Mouse (Mus musculus) heart, embryonic 11.5 days (tissue): ENCODE results near the gene Car11. TPM values are rescaled to one million over a fixed set of nuclear protein-coding genes. Genes with fewer than 3 reads are reported as not detected.
A peak's percentile ranks its signal among the peaks of the same experiment; 100 is the strongest.

Experiments
- ATAC-seq: fragments of 200-750 bp; cut with Nextera tagmentation; replicated peaks from 2 replicates; pipeline ENCODE4 v1.8.0; 2017; ENCODE audit warnings: moderate library complexity; ENCODE audit not compliant: insufficient number of reproducible peaks, low FRiP score, low TSS enrichment
- H3K27ac ChIP-seq: fragments of 300-500 bp; sonication (generic); 2 replicates; pipeline ENCODE4 v1.5.1; 2014; ENCODE audit warnings: mild to moderate bottlenecking, low read depth, low read length
- H3K27me3 ChIP-seq: fragments of 300-500 bp; sonication (generic); 2 replicates; pipeline ENCODE4 v1.6.1; 2014; ENCODE audit warnings: mild to moderate bottlenecking, low read length, mixed read lengths; ENCODE audit not compliant: control insufficient read depth, insufficient read depth
- H3K36me3 ChIP-seq: fragments of 300-500 bp; sonication (generic); 2 replicates; pipeline ENCODE4 v1.6.1; 2014; ENCODE audit warnings: mild to moderate bottlenecking, low read length, moderate library complexity, mixed read lengths; ENCODE audit not compliant: control insufficient read depth, insufficient read depth
- H3K4me1 ChIP-seq: fragments of 300-500 bp; sonication (generic); 2 replicates; pipeline ENCODE4 v1.6.1; 2014; ENCODE audit warnings: low read length; ENCODE audit not compliant: control insufficient read depth, insufficient read depth
- H3K4me2 ChIP-seq: fragments of 300-500 bp; sonication (generic); 2 replicates; pipeline ENCODE4 v1.6.1; 2014; ENCODE audit warnings: mild to moderate bottlenecking, moderate library complexity
- H3K4me3 ChIP-seq: fragments of 300-500 bp; sonication (generic); 2 replicates; pipeline ENCODE4 v1.5.1; 2014; ENCODE audit warnings: low read depth, low read length
- H3K9ac ChIP-seq: fragments of 300-500 bp; sonication (generic); 2 replicates; pipeline ENCODE4 v1.6.1; 2014; ENCODE audit warnings: mild to moderate bottlenecking, low read depth, low read length, moderate library complexity
- H3K9me3 ChIP-seq: fragments of 300-500 bp; sonication (generic); replicated peaks from 2 replicates; pipeline ENCODE4 v1.6.1; 2016; ENCODE audit warnings: low read length; ENCODE audit not compliant: control insufficient read depth
- WGBS: fragments of 180-500 bp; shearing (Covaris S2); extraction: QIAGEN DNeasy Blood & Tissue Kit; methylation state at CpG from one replicate; pipeline ENCODE4 v1.1.7; 2014; ENCODE audit not compliant: insufficient replicate concordance; 5-methylcytosine and 5-hydroxymethylcytosine counted together
- polyA plus RNA-seq: library from polyadenylated mRNA; unstranded; fragments of >200 nt; fragmentation: Nextera tagmentation; extraction: Ambion mirVana; gene quantifications from 2 replicates; pipeline ENCODE4 v1.2.1, GENCODE M21; 2014

Car11 gene
- polyA plus RNA-seq, 1 experiment from 2014 or later = 5.5 TPM

DNA sequence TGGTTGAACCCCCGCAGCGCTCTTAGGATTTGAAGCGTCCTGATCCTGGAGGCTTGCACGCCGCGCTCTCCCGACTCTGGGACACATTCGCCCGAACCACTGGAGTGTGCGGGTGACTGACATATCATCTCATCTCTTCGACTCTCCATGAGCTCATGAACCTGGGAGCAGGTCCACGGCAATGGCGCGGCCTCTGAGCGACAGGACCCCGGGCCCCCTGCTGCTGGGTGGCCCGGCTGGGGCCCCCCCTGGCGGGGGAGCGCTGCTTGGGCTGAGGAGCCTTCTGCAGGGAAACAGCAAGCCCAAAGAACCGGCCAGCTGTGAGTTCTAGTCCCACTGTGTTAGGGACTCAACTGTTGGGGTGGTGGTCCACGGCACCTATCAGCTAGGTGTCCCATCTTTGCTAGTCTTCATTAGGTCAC lies 5.8 kb downstream of the Car11 start:
- Histone ChIP-seq H3K9me3 (no peaks in the 10 kb centered on the region), H3K4me3 (peak overlapping the region; percentile 71), H3K27ac (peak overlapping the region; percentile 79), H3K36me3 (peaks cover under 1% of the 10 kb centered on the region; the same call in 1 of the 2 replicates), H3K27me3 (peaks cover 3% of the 10 kb centered on the region), H3K4me1 (peaks cover 35% of the 10 kb centered on the region), H3K4me2 (peak overlapping the region; percentile 97), H3K9ac (peak overlapping the region; percentile 62)
- WGBS = under 1% methylated on average over 21 of the region's 21 CpGs
- no peak for ATAC-seq

DNA sequence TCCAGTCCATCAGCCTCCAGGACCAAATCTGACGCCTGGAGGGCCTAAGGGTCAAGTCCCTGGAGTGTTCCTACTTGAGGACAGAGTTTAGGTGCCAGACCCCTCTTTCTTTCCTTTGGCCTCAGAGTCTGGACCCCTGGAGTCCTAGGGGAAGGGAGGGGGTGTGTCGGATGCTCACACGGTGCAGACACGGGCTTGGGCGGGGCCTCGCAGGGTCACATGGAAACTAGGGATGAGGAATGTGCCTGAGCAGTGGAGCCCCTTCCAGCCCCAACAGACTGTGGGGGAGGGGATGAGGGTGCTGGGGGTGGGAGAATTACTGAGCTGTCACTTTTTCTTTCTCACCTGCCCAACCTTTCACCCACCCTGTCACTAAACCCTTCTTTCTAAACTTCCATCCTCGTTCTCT lies 6.2 kb downstream of the Car11 start:
- H3K4me2 ChIP-seq = peak overlapping the region; percentile 97
- under 1% methylated on average over 7 of the region's 7 CpGs for WGBS
- peak overlapping the region; percentile 71 for H3K4me3 ChIP-seq
- H3K27ac ChIP-seq = peak overlapping the region; percentile 79
- H3K4me1 ChIP-seq = peaks cover 33% of the 10 kb centered on the region
- peaks cover 3% of the 10 kb centered on the region; the same call in 1 of the 2 replicates for H3K36me3 ChIP-seq
- no peaks in the 10 kb centered on the region for H3K9me3 ChIP-seq
- no peaks in the 10 kb centered on the region for H3K27me3 ChIP-seq
- ATAC-seq = 0 out of 2 replicates have a peak, but pooled peaks have one; percentile 20
- peak overlapping the region; percentile 86 for H3K9ac ChIP-seq

DNA sequence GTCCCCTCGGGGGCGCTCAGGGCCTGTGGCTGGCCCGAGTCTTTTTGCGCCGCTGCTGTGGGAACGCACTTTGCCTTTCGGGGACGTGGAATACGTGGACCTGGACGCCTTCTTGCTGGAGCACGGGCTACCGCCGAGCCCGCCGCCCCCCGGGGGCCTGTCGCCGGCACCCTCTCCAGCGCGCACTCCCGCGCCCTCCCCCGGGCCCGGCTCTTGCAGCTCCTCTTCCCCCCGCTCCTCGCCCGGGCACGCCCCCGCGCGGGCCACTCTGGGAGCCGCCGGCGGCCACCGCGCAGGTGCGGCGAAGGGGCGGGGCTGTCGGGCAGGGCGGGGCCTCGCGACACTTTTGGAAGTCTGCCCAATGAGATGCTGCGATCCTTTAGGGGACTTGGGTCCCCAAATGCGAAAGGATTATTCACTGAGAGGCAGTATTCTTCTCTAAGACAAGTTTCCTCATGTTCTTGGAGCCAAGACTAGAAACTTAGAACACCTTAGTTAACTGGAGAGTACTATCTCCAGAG lies 7.1 kb downstream of the Car11 start:
- no peaks in the 10 kb centered on the region for H3K9me3 ChIP-seq
- H3K27me3 ChIP-seq = no peaks in the 10 kb centered on the region
- peak overlapping the region; percentile 71 for H3K4me3 ChIP-seq
- peaks cover 33% of the 10 kb centered on the region for H3K4me1 ChIP-seq
- H3K4me2 ChIP-seq = peak overlapping the region; percentile 97
- WGBS = 3% methylated on average over 45 of the region's 45 CpGs
- peak overlapping the region; percentile 86 for H3K9ac ChIP-seq
- ATAC-seq = peak; percentile 29; the same call in 1 of the 2 replicates
- peak overlapping the region; percentile 77 for H3K27ac ChIP-seq
- H3K36me3 ChIP-seq = peaks cover 6% of the 10 kb centered on the region

DNA sequence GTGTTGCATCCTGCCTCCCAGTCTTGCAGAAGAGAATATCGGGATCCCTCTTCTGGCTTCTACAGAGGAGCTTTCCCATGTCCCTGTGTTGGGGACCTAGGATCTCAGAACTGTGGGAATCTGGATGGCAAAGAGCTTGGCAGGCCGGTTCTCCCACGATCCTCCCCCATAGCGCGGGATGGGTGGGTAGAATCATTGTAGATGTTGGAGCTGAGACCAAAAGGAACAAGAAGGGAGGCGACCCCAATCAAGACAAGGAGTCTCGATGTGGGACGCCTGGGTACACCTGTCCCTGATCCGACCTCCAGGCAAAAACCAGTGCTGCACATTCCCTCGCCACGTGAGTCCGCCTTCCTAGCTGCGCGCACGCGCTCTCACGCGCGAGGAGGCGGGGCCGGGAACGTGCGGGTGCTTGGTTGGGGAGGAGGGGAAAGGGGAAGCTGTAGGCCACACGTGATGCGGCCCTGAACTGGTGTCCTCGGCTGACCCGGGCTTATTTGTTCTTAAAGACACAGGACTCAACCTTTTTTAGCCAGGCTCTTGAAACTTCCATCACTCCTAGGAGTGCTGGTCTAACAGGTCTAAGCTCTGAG lies 7.8 kb downstream of the Car11 start:
- peak overlapping the region; percentile 71 for H3K4me3 ChIP-seq
- peak overlapping the region; percentile 97 for H3K4me2 ChIP-seq
- H3K27ac ChIP-seq = peak overlapping the region; percentile 77
- no peaks in the 10 kb centered on the region for H3K27me3 ChIP-seq
- H3K36me3 ChIP-seq = peaks cover 13% of the 10 kb centered on the region
- H3K9ac ChIP-seq = peak overlapping the region; percentile 47; the same call in 1 of the 2 replicates
- H3K9me3 ChIP-seq = no peaks in the 10 kb centered on the region
- 0% methylated on average over 27 of the region's 27 CpGs for WGBS
- no peak for ATAC-seq
- peaks cover 33% of the 10 kb centered on the region for H3K4me1 ChIP-seq

DNA sequence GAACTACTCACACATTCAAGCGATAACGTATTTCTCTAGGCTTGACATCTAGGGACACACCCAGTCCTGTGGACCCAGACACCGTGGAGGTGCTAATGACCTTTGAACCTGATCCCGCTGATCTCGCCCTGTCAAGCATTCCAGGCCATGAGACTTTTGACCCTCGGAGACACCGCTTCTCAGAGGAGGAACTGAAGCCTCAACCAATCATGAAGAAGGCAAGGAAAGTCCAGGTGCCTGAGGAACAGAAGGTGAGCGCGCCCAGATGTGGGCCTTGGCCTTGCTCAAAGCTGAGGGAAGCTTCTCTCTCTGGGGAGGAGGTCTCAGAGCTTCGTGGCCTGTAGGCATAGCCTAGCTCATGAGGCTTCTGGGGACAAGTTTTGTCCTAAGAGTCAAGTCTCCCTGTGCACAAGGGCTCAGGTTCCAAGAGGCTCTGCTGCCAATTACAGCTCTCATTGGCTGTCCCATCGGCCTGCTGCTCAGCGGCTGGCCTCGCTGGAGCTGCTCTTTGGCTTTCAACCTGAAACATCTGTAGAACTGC lies 8.6 kb downstream of the Car11 start:
- peaks cover 33% of the 10 kb centered on the region for H3K4me1 ChIP-seq
- H3K9me3 ChIP-seq = no peaks in the 10 kb centered on the region
- no peak overlapping the region for H3K4me3 ChIP-seq
- peaks cover 22% of the 10 kb centered on the region for H3K36me3 ChIP-seq
- ATAC-seq = no peak
- H3K4me2 ChIP-seq = peak overlapping the region; percentile 97
- H3K9ac ChIP-seq = no peak overlapping the region; the same call in 1 of the 2 replicates
- H3K27ac ChIP-seq = no peak overlapping the region
- WGBS = 43% methylated on average over 13 of the region's 13 CpGs
- H3K27me3 ChIP-seq = no peaks in the 10 kb centered on the region

DNA sequence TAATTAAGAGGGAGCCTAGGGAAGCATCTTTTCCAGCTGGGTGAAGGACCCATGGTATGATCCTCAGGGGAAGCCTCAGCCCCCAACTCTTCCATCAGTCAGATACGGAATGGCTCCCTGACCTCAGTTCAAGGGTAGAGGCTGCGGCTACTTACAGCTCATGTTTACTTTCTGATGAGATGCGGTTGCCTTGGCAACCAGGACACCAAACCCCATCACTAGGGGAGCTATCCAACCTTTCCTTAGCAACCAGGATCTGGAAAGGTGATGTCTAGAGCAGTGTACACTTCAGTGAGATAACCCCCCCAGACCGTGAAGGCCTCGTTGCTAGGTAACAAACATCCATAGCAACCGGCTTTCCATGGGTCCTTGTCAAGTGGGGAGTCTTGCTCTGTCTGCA lies 9.4 kb downstream of the Car11 start:
- H3K4me2 ChIP-seq = no peak overlapping the region
- 46% methylated on average over 6 of the region's 6 CpGs for WGBS
- H3K9ac ChIP-seq = no peak overlapping the region
- ATAC-seq = no peak
- no peak overlapping the region for H3K4me3 ChIP-seq
- no peak overlapping the region for H3K27ac ChIP-seq
- H3K9me3 ChIP-seq = no peaks in the 10 kb centered on the region
- H3K4me1 ChIP-seq = peaks cover 29% of the 10 kb centered on the region
- no peaks in the 10 kb centered on the region for H3K27me3 ChIP-seq
- peaks cover 23% of the 10 kb centered on the region for H3K36me3 ChIP-seq

DNA sequence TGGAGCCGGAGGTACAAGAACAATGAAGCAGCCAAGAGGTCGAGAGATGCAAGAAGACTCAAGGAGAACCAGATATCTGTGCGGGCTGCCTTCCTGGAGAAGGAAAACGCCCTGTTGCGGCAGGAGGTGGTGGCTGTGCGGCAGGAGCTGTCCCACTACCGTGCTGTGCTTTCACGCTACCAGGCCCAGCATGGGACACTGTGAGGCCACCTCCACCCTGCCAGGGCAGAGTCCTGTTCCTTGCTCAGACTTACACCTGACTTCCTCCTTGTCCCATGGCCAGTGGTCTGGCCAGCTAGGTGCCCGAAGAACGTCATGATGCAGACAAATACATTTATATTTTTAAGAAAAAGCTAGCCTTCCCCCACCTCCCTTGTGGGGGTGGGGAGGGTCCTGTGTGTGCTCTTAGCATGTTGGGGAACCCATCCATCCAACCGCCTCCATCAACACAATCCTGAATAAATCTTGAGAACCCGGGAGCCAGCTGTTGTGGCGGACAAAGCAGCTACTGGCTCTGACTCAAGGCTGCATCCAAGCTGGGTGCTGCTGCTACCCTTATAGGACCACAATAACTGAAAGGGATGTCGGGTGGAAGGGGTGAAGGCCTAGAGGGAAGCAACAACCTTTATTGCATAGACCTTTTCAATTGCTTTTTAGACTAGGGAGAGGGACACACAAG lies 10.2 kb downstream of the Car11 start:
- no peak overlapping the region for H3K4me2 ChIP-seq
- 76% methylated on average over 14 of the region's 14 CpGs for WGBS
- H3K9ac ChIP-seq = no peak overlapping the region
- no peak for ATAC-seq
- peaks cover 34% of the 10 kb centered on the region for H3K4me1 ChIP-seq
- no peaks in the 10 kb centered on the region for H3K9me3 ChIP-seq
- H3K36me3 ChIP-seq = peaks cover 23% of the 10 kb centered on the region
- no peak overlapping the region for H3K4me3 ChIP-seq
- H3K27me3 ChIP-seq = no peaks in the 10 kb centered on the region
- no peak overlapping the region for H3K27ac ChIP-seq

DNA sequence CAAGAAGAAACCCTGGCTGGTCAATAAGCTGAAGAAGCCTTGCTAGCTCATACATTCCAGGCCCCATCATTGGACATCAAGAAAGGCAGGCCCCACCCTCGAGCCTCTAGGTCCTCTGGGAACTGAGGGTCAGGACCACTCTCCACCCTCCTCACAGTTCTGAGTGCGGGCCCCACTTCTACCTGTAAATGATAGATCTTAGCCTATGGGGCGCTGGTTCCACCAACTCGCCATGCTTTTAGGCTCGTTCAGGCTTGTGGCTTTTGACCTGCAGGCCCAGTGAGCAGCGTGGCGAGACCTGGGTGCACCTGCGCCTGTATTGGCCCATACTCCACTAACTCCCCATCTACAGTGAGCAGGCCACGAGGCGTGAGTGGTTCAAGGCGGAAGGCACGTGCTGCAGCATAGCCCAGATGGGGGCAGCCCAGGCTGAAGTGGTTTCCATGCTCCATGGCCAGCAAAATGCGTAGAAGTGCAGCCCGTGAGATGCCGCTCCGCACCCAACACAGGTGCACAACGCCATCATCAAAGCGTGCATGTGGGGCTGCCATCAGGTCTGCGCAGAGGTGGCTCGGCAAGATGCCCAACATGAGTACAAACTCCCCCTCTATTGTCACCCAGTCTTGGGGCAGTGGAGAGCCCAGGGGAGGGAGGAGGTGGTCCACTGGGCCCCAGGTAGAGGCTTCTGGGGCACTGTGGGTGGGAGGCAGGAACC lies 11.0 kb downstream of the Car11 start:
- no peak overlapping the region for H3K4me2 ChIP-seq
- ATAC-seq = no peak
- no peak overlapping the region for H3K4me3 ChIP-seq
- H3K9me3 ChIP-seq = no peaks in the 10 kb centered on the region
- 94% methylated on average over 20 of the region's 20 CpGs for WGBS
- H3K27me3 ChIP-seq = no peaks in the 10 kb centered on the region
- H3K36me3 ChIP-seq = peaks cover 23% of the 10 kb centered on the region
- H3K9ac ChIP-seq = no peak overlapping the region
- H3K27ac ChIP-seq = no peak overlapping the region
- H3K4me1 ChIP-seq = peaks cover 37% of the 10 kb centered on the region
